ENCODE assay signal across 8 mouse cellular contexts in the genomic region with DNA sequence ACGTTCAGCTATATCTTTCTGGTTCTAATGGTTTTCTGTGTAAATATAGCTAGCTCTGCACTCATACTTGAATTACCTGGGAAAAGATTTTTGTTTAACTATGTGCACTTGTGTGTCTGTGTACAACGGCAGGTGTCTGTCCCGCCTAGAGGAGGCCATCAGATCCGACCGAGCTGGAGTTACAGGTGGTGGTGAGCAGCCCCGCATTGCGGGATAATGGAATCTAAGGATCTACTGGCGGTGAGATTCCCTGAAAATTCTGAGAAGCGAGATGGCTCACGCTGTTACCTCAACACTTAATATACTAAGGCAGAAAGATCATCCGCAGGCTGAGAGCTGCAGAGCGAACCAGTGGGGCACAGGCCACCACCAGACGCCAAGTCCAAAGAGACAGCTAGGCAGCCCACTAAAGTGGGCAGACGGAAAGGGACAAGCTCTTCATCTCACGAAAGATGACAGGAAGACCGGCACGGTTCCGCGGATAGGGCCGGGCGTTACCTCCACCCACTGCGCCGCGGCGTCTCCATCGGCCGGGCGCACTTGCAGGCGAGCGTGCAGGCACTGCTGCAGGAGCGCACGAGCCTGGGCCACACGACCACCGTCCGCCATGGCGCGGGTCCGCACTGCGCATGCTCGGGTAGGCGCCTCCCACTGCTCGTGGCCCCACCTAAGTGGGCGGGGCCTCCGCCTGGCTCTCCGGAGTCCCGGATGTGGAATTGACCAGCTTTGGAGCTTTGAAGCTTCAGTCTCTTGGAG. TPM values are rescaled to one million over a fixed set of nuclear protein-coding genes. Genes with fewer than 3 reads are reported as not detected.
DNase-seq lines count a peak whose midpoint lies in the region; ATAC-seq and TF ChIP-seq lines count a peak whose summit lies in the region.

TSS of gene Dtd2 (minus strand) at position 625 of the 756 bp plus-strand sequence.

- intact Hi-C loops in left cerebral cortex, postnatal 10 days (cut with DNase I): no loop called here

- TF ChIP-seq CTCF in cortical plate, adult 2 months (IDR thresholded peaks at IDR 0.05; ENCODE audit: extremely low read depth, insufficient read depth, low read length): no peak

- no peaks in the 10 kb centered on the region; the same call in 1 of the 2 replicates for H3K4me1 ChIP-seq in cortical plate, adult 2 months (ENCODE audit: control insufficient read depth, insufficient read depth, low read length)

- TF ChIP-seq POLR2A in cortical plate, adult 2 months (IDR thresholded peaks at IDR 0.05; ENCODE audit: extremely low read depth, insufficient read depth, low read length): peak; percentile 98

- peak within 1 kb of the TSS; percentile 31; the same call in 1 of the 2 replicates for H3K27ac ChIP-seq in cortical plate, adult 2 months (ENCODE audit: insufficient read depth, low read length)

- peak; percentile 97 for DNase-seq in gastrocnemius, postnatal 10 days
- DNase-seq in left cerebral cortex, postnatal 10 days (ENCODE audit: extremely low spot score in 1 of 2, low spot score in 2 of 2): peak; percentile 91 to 95
- DNase-seq in right cerebral cortex, postnatal 25 days: peak; percentile 94
- peak; percentile 92 to 95 for DNase-seq in urinary bladder, postnatal 4 days (ENCODE audit: low spot score in 2 of 2)

- peak; percentile 87 for ATAC-seq in activated CD4-positive, CD25-positive, alpha-beta regulatory T cell, adult 4 months
- peak; percentile 80 for ATAC-seq in inflammation-experienced regulatory T-cells, adult 6 months
- peak; percentile 89 for ATAC-seq in megakaryocyte-erythroid progenitor cell, adult 5-6 weeks (replicated peaks; ENCODE audit: low FRiP score, low TSS enrichment, poor library complexity, severe bottlenecking)

- peak within 1 kb of the TSS; percentile 92 for H3K4me3 ChIP-seq in cortical plate, adult 2 months (ENCODE audit: insufficient read depth, low read length)

RNA-seq across cellular contexts. Expression of gene Dtd2, which starts in this region (rescaled TPM):
- 10 to 100 TPM; 12.8 to 17.3 TPM for polyA plus RNA-seq in activated CD4-positive, CD25-positive, alpha-beta regulatory T cell, adult 4 months (2017; shearing (Covaris generic))
- 11.7 and 12.4 TPM in 2 replicates for polyA plus RNA-seq in cortical plate, adult 2 months (2012; rRNA removed)
- 1 to 10 TPM; 8.0 to 9.2 TPM for total RNA-seq in gastrocnemius, postnatal 10 days (2021)
- polyA plus RNA-seq in inflammation-experienced regulatory T-cells, adult 6 months (2017; shearing (Covaris generic)): 10 to 100 TPM in 2 of 3 experiments, 1 to 10 TPM in 1; 9.9 to 18.0 (median 16.6) TPM
- 10 to 100 TPM; 10.0 to 11.1 TPM for total RNA-seq in left cerebral cortex, postnatal 10 days (2021)
- 8.5 and 9.8 TPM in 2 replicates for total RNA-seq in megakaryocyte-erythroid progenitor cell, adult 5-6 weeks (2014; fragmentation: Nextera tagmentation)
- 15.4 and 29.9 TPM in 2 replicates for total RNA-seq in megakaryocyte-erythroid progenitor cell, adult 5-6 weeks (2017)

Comparison
In these comparisons a context has a peak if more than half of its experiments do, and no peak if none do; other contexts are left out.
1. Peak in every context shown above with its lines: DNase-seq, ATAC-seq, H3K4me3 ChIP-seq and H3K27ac ChIP-seq.